In the genomic region with DNA sequence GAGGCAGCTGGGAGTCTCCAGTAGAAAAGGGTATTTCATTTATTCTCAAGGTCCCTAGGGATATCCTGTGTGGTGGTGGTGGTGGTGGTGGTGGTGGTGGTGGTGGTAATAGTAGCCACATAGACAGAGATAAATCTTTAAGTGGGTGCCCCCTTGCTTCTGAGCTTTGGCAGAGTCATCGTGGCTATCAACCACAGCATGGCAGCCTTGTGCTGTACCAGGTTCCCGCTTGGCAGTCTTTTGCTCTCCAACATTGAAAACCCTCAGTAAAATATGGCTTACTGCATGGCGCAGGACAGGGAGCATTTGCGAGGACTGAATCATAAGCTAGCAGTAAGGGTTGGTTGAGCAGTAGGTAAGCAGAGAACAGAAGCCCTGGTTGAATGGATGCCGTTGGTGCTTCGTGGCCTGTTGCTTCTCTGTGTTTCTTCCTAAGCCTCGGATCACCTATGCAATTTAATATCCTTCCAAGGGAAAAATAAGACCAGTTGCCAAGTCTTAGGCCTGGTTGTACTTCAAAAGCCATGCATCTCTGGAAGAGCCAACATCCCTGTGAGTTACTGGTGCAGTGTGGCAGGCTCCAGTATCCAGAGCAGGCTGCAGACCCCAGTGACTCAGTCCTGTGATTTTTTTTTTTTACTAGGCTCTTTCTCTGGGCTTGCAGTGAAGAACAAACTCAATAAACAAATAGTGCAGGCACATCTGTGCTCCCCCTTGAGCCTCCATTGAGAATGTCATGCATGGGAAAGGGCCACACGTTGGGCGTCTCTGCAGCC, we compare ENCODE assay signal across 8 mouse cellular contexts.
DNase-seq lines count a peak whose midpoint lies in the region; ATAC-seq and TF ChIP-seq lines count a peak whose summit lies in the region.

No protein-coding gene starts in this region.

- peak overlapping the region; percentile 92 for H3K27ac ChIP-seq in kidney, embryonic 15.5 days
- H3K27ac ChIP-seq in embryonic facial prominence, embryonic 11.5 days (replicated peaks; ENCODE audit: low read depth, low read length) = peak overlapping the region; percentile 95; the same call in 1 of the 2 replicates
- H3K27ac ChIP-seq in heart, postnatal 0 days (ENCODE audit: low read depth) = peak overlapping the region; percentile 95
- peak overlapping the region; percentile 88; the same call in 1 of the 2 replicates for H3K27ac ChIP-seq in midbrain, embryonic 15.5 days

- H3K4me1 ChIP-seq in kidney, embryonic 15.5 days = peaks cover 44% of the 10 kb centered on the region
- peaks cover 8% of the 10 kb centered on the region for H3K4me1 ChIP-seq in embryonic facial prominence, embryonic 11.5 days (ENCODE audit: control insufficient read depth, insufficient read depth, low read length)
- H3K4me1 ChIP-seq in heart, postnatal 0 days (ENCODE audit: control insufficient read depth, insufficient read depth) = peaks cover 31% of the 10 kb centered on the region
- H3K4me1 ChIP-seq in midbrain, embryonic 15.5 days = peaks cover 31% of the 10 kb centered on the region

- no peaks in the 10 kb centered on the region for H3K9me3 ChIP-seq in kidney, embryonic 15.5 days (replicated peaks)
- H3K9me3 ChIP-seq in embryonic facial prominence, embryonic 11.5 days (replicated peaks; ENCODE audit: control insufficient read depth, low read length) = no peaks in the 10 kb centered on the region
- H3K9me3 ChIP-seq in heart, postnatal 0 days (replicated peaks; ENCODE audit: control insufficient read depth, low read length) = no peaks in the 10 kb centered on the region
- no peaks in the 10 kb centered on the region for H3K9me3 ChIP-seq in midbrain, embryonic 15.5 days

- no peaks in the 10 kb centered on the region for H3K27me3 ChIP-seq in kidney, embryonic 15.5 days
- H3K27me3 ChIP-seq in embryonic facial prominence, embryonic 11.5 days (ENCODE audit: control insufficient read depth, insufficient read depth, low read length) = no peaks in the 10 kb centered on the region
- no peaks in the 10 kb centered on the region for H3K27me3 ChIP-seq in heart, postnatal 0 days (ENCODE audit: control insufficient read depth, insufficient read depth, low read length)
- H3K27me3 ChIP-seq in midbrain, embryonic 15.5 days (replicated peaks) = no peaks in the 10 kb centered on the region

- no peaks in the 10 kb centered on the region for H3K36me3 ChIP-seq in kidney, embryonic 15.5 days
- H3K36me3 ChIP-seq in embryonic facial prominence, embryonic 11.5 days (replicated peaks; ENCODE audit: control insufficient read depth, insufficient read depth, low read depth, low read length) = no peaks in the 10 kb centered on the region
- H3K36me3 ChIP-seq in heart, postnatal 0 days (replicated peaks; ENCODE audit: control insufficient read depth, insufficient read depth, low read length) = no peaks in the 10 kb centered on the region
- no peaks in the 10 kb centered on the region for H3K36me3 ChIP-seq in midbrain, embryonic 15.5 days (replicated peaks)

- no peak for TF ChIP-seq EP300 in heart, postnatal 0 days (IDR thresholded peaks at IDR 0.05; ENCODE audit: low read depth)

- DNase-seq in kidney, postnatal 14 days = no peak
- DNase-seq in embryonic facial prominence, embryonic 11.5 days (ENCODE audit: low spot score) = no peak
- DNase-seq in heart, postnatal 0 days (ENCODE audit: low spot score) = no peak
- no peak for DNase-seq in layer of hippocampus, postnatal 10 days (ENCODE audit: low spot score in 2 of 2)
- no peak for DNase-seq in cerebellum, adult 8-10 months

- H3K9ac ChIP-seq in kidney, embryonic 15.5 days = no peak overlapping the region
- H3K9ac ChIP-seq in embryonic facial prominence, embryonic 11.5 days (replicated peaks; ENCODE audit: low read length) = no peak overlapping the region
- H3K9ac ChIP-seq in heart, postnatal 0 days (replicated peaks; ENCODE audit: low read depth, low read length) = no peak overlapping the region
- no peak overlapping the region for H3K9ac ChIP-seq in midbrain, embryonic 15.5 days

- 84% methylated on average over 9 of the region's 9 CpGs for WGBS in kidney, embryonic 15.5 days
- 88% methylated on average over 9 of the region's 9 CpGs for WGBS in embryonic facial prominence, embryonic 11.5 days
- 89% methylated on average over 9 of the region's 9 CpGs for WGBS in heart, postnatal 0 days
- WGBS in midbrain, embryonic 15.5 days = 90% methylated on average over 9 of the region's 9 CpGs

- ATAC-seq in kidney, embryonic 15.5 days (replicated peaks; ENCODE audit: low FRiP score) = no peak
- no peak for ATAC-seq in embryonic facial prominence, embryonic 11.5 days (replicated peaks; ENCODE audit: insufficient number of reproducible peaks, low FRiP score, low TSS enrichment, low read depth)
- no peak for ATAC-seq in heart, postnatal 0 days (ENCODE audit: insufficient read depth, low read depth)
- no peak for ATAC-seq in midbrain, embryonic 15.5 days (replicated peaks)
- ATAC-seq in megakaryocyte, adult 5-6 weeks (ENCODE audit: poor library complexity, severe bottlenecking) = no peak

- H3K4me3 ChIP-seq in kidney, embryonic 15.5 days (replicated peaks) = no peak overlapping the region
- no peak overlapping the region for H3K4me3 ChIP-seq in embryonic facial prominence, embryonic 11.5 days (ENCODE audit: low read depth, low read length)
- no peak overlapping the region for H3K4me3 ChIP-seq in heart, postnatal 0 days (ENCODE audit: low read depth, low read length)
- no peak overlapping the region for H3K4me3 ChIP-seq in midbrain, embryonic 15.5 days

- H3K4me2 ChIP-seq in kidney, embryonic 15.5 days = no peak overlapping the region
- H3K4me2 ChIP-seq in embryonic facial prominence, embryonic 11.5 days (ENCODE audit: low read depth, low read length) = no peak overlapping the region
- H3K4me2 ChIP-seq in heart, postnatal 0 days (ENCODE audit: low read depth, low read length) = no peak overlapping the region
- no peak overlapping the region for H3K4me2 ChIP-seq in midbrain, embryonic 15.5 days

- TF ChIP-seq CTCF in heart, postnatal 0 days (IDR thresholded peaks at IDR 0.05; ENCODE audit: low read depth) = no peak
